ENCODE assay signal across 19 mouse cellular contexts in the genomic region with DNA sequence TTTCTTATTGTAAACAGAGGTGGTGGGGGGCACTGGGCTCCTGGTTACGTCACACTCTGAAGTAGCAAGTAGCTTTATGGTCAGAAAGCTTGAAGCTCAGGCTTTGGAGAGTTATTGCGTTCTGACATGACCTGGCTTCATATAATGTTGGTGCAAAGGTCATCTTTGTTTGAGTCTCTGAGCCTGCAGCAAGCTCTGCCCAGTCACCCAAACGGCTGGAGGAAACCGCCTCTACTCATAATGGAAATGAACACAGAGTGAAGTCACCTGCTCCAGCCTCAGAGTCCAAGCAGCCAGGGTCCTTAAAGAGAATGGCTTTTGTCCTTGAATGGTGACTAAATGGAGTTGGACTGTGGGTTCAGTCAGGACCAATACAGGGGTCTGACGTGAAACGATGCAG.
DNase-seq lines count a peak whose midpoint lies in the region; ATAC-seq and TF ChIP-seq lines count a peak whose summit lies in the region.
"Had no signal": no experiment of that assay in that cellular context is flagged by ENCODE, and none has a peak within 500 bp of the region (broad histone marks: within the 10 kb centered on the region; RNA-seq: fewer than 3 reads in every experiment).

No protein-coding gene starts in this region.

- H3K9ac ChIP-seq in hindbrain, embryonic 13.5 days: no peak overlapping the region
- H3K9ac ChIP-seq in hindbrain, embryonic 11.5 days (ENCODE audit: low read depth, low read length): no peak overlapping the region
- no peak overlapping the region for H3K9ac ChIP-seq in intestine, postnatal 0 days (ENCODE audit: low read depth, low read length)
- H3K9ac ChIP-seq: embryonic facial prominence, embryonic 13.5 days; forebrain, embryonic 12.5 days; heart, embryonic 12.5 days; hindbrain, embryonic 12.5 days had no signal

- H3K36me3 ChIP-seq in hindbrain, embryonic 13.5 days: no peaks in the 10 kb centered on the region
- H3K36me3 ChIP-seq in hindbrain, embryonic 11.5 days (ENCODE audit: control insufficient read depth, insufficient read depth, low read length): no peaks in the 10 kb centered on the region
- no peaks in the 10 kb centered on the region for H3K36me3 ChIP-seq in intestine, postnatal 0 days (ENCODE audit: control insufficient read depth, insufficient read depth)
- H3K36me3 ChIP-seq: embryonic facial prominence, embryonic 13.5 days; forebrain, embryonic 12.5 days; hindbrain, embryonic 12.5 days had no signal

- 0 out of 2 replicates have a peak, but pooled peaks have one; percentile 5 for ATAC-seq in hindbrain, embryonic 13.5 days (ENCODE audit: low FRiP score)
- ATAC-seq in hindbrain, embryonic 11.5 days (ENCODE audit: low FRiP score): no peak
- peak; percentile 57; the same call in 1 of the 2 replicates for ATAC-seq in intestine, postnatal 0 days
- ATAC-seq: forebrain, embryonic 16.5 days; hindbrain, postnatal 0 days had no signal

- no peak for TF ChIP-seq CTCF in intestine, postnatal 0 days (IDR thresholded peaks at IDR 0.05; ENCODE audit: low read depth)

- no peak overlapping the region for H3K4me2 ChIP-seq in hindbrain, embryonic 13.5 days
- H3K4me2 ChIP-seq in hindbrain, embryonic 11.5 days (replicated peaks; ENCODE audit: low read depth, low read length): no peak overlapping the region
- H3K4me2 ChIP-seq in intestine, postnatal 0 days (replicated peaks; ENCODE audit: low read depth): no peak overlapping the region
- H3K4me2 ChIP-seq: embryonic facial prominence, embryonic 13.5 days; forebrain, embryonic 12.5 days; heart, embryonic 12.5 days; hindbrain, embryonic 12.5 days had no signal

- H3K9me3 ChIP-seq in hindbrain, embryonic 13.5 days: no peaks in the 10 kb centered on the region
- H3K9me3 ChIP-seq in hindbrain, embryonic 11.5 days (ENCODE audit: control insufficient read depth, low read length): no peaks in the 10 kb centered on the region
- H3K9me3 ChIP-seq in intestine, postnatal 0 days (ENCODE audit: control insufficient read depth): no peaks in the 10 kb centered on the region
- H3K9me3 ChIP-seq: embryonic facial prominence, embryonic 13.5 days; forebrain, embryonic 12.5 days; heart, embryonic 12.5 days; hindbrain, embryonic 12.5 days had no signal

- WGBS in hindbrain, embryonic 13.5 days: 73% methylated on average over 6 of the region's 6 CpGs
- WGBS in hindbrain, embryonic 11.5 days: 79% methylated on average over 6 of the region's 6 CpGs
- WGBS in intestine, postnatal 0 days: 56% methylated on average over 6 of the region's 6 CpGs

- DNase-seq in hindbrain, embryonic 11.5 days (ENCODE audit: low spot score): no peak
- DNase-seq in testis, postnatal 10 days (ENCODE audit: low spot score): peak; percentile 22
- DNase-seq in testis, postnatal 14 days (ENCODE audit: low spot score): no peak
- no peak for DNase-seq in adrenal gland, postnatal 36 days
- no peak for DNase-seq in urinary bladder, adult 18-20 months (ENCODE audit: low spot score in 2 of 2)
- DNase-seq: adrenal gland, adult 2 months; adrenal gland, postnatal 25 days; cerebellum, adult 2 months; cerebellum, postnatal 10 days; gastrocnemius, postnatal 10 days; heart, adult 2 months had no signal

- no peak overlapping the region for H3K4me3 ChIP-seq in hindbrain, embryonic 13.5 days
- H3K4me3 ChIP-seq in hindbrain, embryonic 11.5 days (ENCODE audit: low read depth, low read length): no peak overlapping the region
- no peak overlapping the region for H3K4me3 ChIP-seq in intestine, postnatal 0 days (ENCODE audit: low read depth, low read length)
- H3K4me3 ChIP-seq: embryonic facial prominence, embryonic 13.5 days; forebrain, embryonic 12.5 days; heart, adult 2 months; heart, embryonic 12.5 days; hindbrain, embryonic 12.5 days had no signal

- peaks cover 9% of the 10 kb centered on the region for H3K4me1 ChIP-seq in hindbrain, embryonic 13.5 days (replicated peaks)
- no peaks in the 10 kb centered on the region; the same call in 1 of the 2 replicates for H3K4me1 ChIP-seq in hindbrain, embryonic 11.5 days (replicated peaks; ENCODE audit: control insufficient read depth, insufficient read depth, low read length)
- H3K4me1 ChIP-seq in intestine, postnatal 0 days (replicated peaks; ENCODE audit: control insufficient read depth, insufficient read depth, low read length): no peaks in the 10 kb centered on the region

- no peaks in the 10 kb centered on the region for H3K27me3 ChIP-seq in hindbrain, embryonic 13.5 days
- no peaks in the 10 kb centered on the region for H3K27me3 ChIP-seq in hindbrain, embryonic 11.5 days (ENCODE audit: control insufficient read depth, insufficient read depth, low read length)
- H3K27me3 ChIP-seq in intestine, postnatal 0 days (replicated peaks; ENCODE audit: control insufficient read depth, insufficient read depth, low read length): no peaks in the 10 kb centered on the region
- H3K27me3 ChIP-seq: embryonic facial prominence, embryonic 13.5 days; forebrain, embryonic 12.5 days; heart, embryonic 12.5 days; hindbrain, embryonic 12.5 days had no signal

- H3K27ac ChIP-seq in hindbrain, embryonic 13.5 days: no peak overlapping the region
- H3K27ac ChIP-seq in hindbrain, embryonic 11.5 days (ENCODE audit: low read depth, low read length): no peak overlapping the region
- H3K27ac ChIP-seq in intestine, postnatal 0 days (ENCODE audit: low read depth, low read length): no peak overlapping the region
- H3K27ac ChIP-seq: embryonic facial prominence, embryonic 13.5 days; forebrain, embryonic 12.5 days; heart, adult 2 months; hindbrain, embryonic 12.5 days; hindbrain, postnatal 0 days had no signal
